Mouse (Mus musculus): ENCODE results near the gene Tpbpb.
"Not testable (repeated sequence)": the region's sequence is repeated elsewhere in the genome, so short reads cannot be mapped to it uniquely, and the experiment has no call there.

The Tpbpb gene

GRCm38 (mm10) chr13:60904780-60905179 lies at the start of gene Tpbpb:
Gene Tpbpb, minus strand, starts transcription at chr13:60904880.
- not testable (repeated sequence) for DNase-seq

GRCm38 (mm10) chr13:60941884-60942283 lies 37.2 kb upstream of the Tpbpb start, which contains the start of gene Tpbpa:
Gene Tpbpa, minus strand, starts transcription at chr13:60941984.
- not testable (repeated sequence) for DNase-seq

- DNase-seq = no peak
Measured at GRCm38 (mm10) chr13:60936500-60936901, 31.8 kb upstream of the Tpbpb start, which contains the start of the genes Gm49391 and Ctla2a. Gene Gm49391, minus strand, starts transcription at chr13:60936571. Gene Ctla2a, minus strand, starts transcription at chr13:60936625.

GRCm38 (mm10) chr13:60935490-60935889 lies 30.8 kb upstream of the Tpbpb start, which contains the start of gene Gm49393:
Gene Gm49393, minus strand, starts transcription at chr13:60935590.
- not testable (repeated sequence) for DNase-seq

- no peak for DNase-seq
Measured at GRCm38 (mm10) chr13:60897328-60897727, 7.4 kb downstream of the Tpbpb start, which contains the start of gene Ctla2b. Gene Ctla2b, minus strand, starts transcription at chr13:60897447.

- not testable (repeated sequence) for DNase-seq
Measured at GRCm38 (mm10) chr13:60896794-60897193, 7.9 kb downstream of the Tpbpb start, which contains the start of gene Gm49392. Gene Gm49392, minus strand, starts transcription at chr13:60896894.

- no peak for DNase-seq
Measured at GRCm38 (mm10) chr13:60895406-60896160, 9.1 kb downstream of the Tpbpb start.

- no peak for DNase-seq
Measured at GRCm38 (mm10) chr13:60892301-60892700, 12.4 kb downstream of the Tpbpb start.

GRCm38 (mm10) chr13:60864281-60864680 lies 40.4 kb downstream of the Tpbpb start, which contains the start of gene 4930486L24Rik:
Gene 4930486L24Rik, minus strand, starts transcription at chr13:60864475.
- DNase-seq = no peak

All from cerebellum, adult 9-11 months (tissue).